Mouse (Mus musculus) forebrain, embryonic 11.5 days (tissue): ENCODE data around the gene Hecw1. TPM values are rescaled to one million over a fixed set of nuclear protein-coding genes. Genes with fewer than 3 reads are reported as not detected.

Experiments
- ATAC-seq: fragments of 200-750 bp; cut with Nextera tagmentation; replicated peaks from 2 replicates; pipeline ENCODE4 v1.8.0; 2017; ENCODE audit warnings: moderate TSS enrichment; ENCODE audit not compliant: low FRiP score
- DNase-seq: peaks from one replicate; pipeline ENCODE4 v3.0.0-alpha.2; 2017; ENCODE audit warnings: low spot score
- H3K27ac ChIP-seq: fragments of 300-500 bp; sonication (generic); 2 replicates; pipeline ENCODE4 v1.5.1; 2014; ENCODE audit warnings: low read depth, low read length
- H3K27me3 ChIP-seq: fragments of 300-500 bp; sonication (generic); 2 replicates; pipeline ENCODE4 v1.6.1; 2014; ENCODE audit warnings: mild to moderate bottlenecking, low read length, mixed read lengths; ENCODE audit not compliant: control insufficient read depth, insufficient read depth
- H3K36me3 ChIP-seq: fragments of 300-500 bp; sonication (generic); 2 replicates; pipeline ENCODE4 v1.6.1; 2014; ENCODE audit warnings: mild to moderate bottlenecking, low read length, moderate library complexity, mixed read lengths; ENCODE audit not compliant: control insufficient read depth, insufficient read depth
- H3K4me1 ChIP-seq: fragments of 300-500 bp; sonication (generic); replicated peaks from 2 replicates; pipeline ENCODE4 v1.6.1; 2014; ENCODE audit warnings: low read length, mixed read lengths; ENCODE audit not compliant: control insufficient read depth, insufficient read depth
- H3K4me2 ChIP-seq: fragments of 300-500 bp; sonication (generic); 2 replicates; pipeline ENCODE4 v1.6.1; 2014; ENCODE audit warnings: low read depth, mild to moderate bottlenecking, low read length, moderate library complexity, mixed read lengths; ENCODE audit not compliant: severe bottlenecking
- H3K4me3 ChIP-seq: fragments of 300-500 bp; sonication (generic); 2 replicates; pipeline ENCODE4 v1.5.1; 2014; ENCODE audit warnings: low read depth, low read length
- H3K9ac ChIP-seq: fragments of 300-500 bp; sonication (generic); 2 replicates; pipeline ENCODE4 v1.6.1; 2014; ENCODE audit warnings: low read length
- H3K9me3 ChIP-seq: fragments of 300-500 bp; sonication (generic); 2 replicates; pipeline ENCODE4 v1.6.1; 2016; ENCODE audit warnings: low read length, mixed read lengths; ENCODE audit not compliant: control insufficient read depth
- WGBS: fragments of 180-500 bp; shearing (Covaris S2); extraction: QIAGEN DNeasy Blood & Tissue Kit; methylation state at CpG from one replicate; pipeline ENCODE4 v1.1.7; 2014; 5-methylcytosine and 5-hydroxymethylcytosine counted together
- polyA plus RNA-seq: library from polyadenylated mRNA; unstranded; fragments of >200 nt; fragmentation: Nextera tagmentation; extraction: Ambion mirVana; gene quantifications from 2 replicates; pipeline ENCODE4 v1.2.1, GENCODE M21; 2014

The Hecw1 gene
- polyA plus RNA-seq, 1 experiment from 2014 or later: 5.5 TPM

GRCm38 (mm10) chr13:14513934-14514333, 9.1 kb downstream of the Hecw1 start:
- Histone ChIP-seq H3K4me1 (no peaks in the 10 kb centered on the region), H3K36me3 (no peaks in the 10 kb centered on the region), H3K27ac (no peak overlapping the region), H3K4me2 (no peak overlapping the region), H3K9me3 (no peaks in the 10 kb centered on the region), H3K9ac (no peak overlapping the region), H3K27me3 (no peaks in the 10 kb centered on the region), H3K4me3 (no peak overlapping the region)
- DNase-seq (no peak), ATAC-seq (no peak)

- no peaks in the 10 kb centered on the region for H3K27me3 ChIP-seq
- H3K9me3 ChIP-seq: no peaks in the 10 kb centered on the region
- no peak overlapping the region for H3K9ac ChIP-seq
- H3K4me2 ChIP-seq: no peak overlapping the region
- H3K36me3 ChIP-seq: no peaks in the 10 kb centered on the region
- no peak overlapping the region for H3K4me3 ChIP-seq
- H3K4me1 ChIP-seq: no peaks in the 10 kb centered on the region
- WGBS: 91% methylated on average over 5 of the region's 5 CpGs
- ATAC-seq (no peak), DNase-seq (no peak)
- H3K27ac ChIP-seq: no peak overlapping the region
Observed at GRCm38 (mm10) chr13:14506765-14507164, 16.3 kb downstream of the Hecw1 start.

- H3K27ac ChIP-seq: no peak overlapping the region
- H3K27me3 ChIP-seq: no peaks in the 10 kb centered on the region
- H3K4me2 ChIP-seq: no peak overlapping the region
- no peaks in the 10 kb centered on the region for H3K9me3 ChIP-seq
- WGBS: 5% methylated on average over 1 of the region's 1 CpGs
- H3K9ac ChIP-seq: no peak overlapping the region
- no peaks in the 10 kb centered on the region for H3K36me3 ChIP-seq
- H3K4me1 ChIP-seq: no peaks in the 10 kb centered on the region
- ATAC-seq (peak; percentile 36; the same call in 1 of the 2 replicates), DNase-seq (no peak)
- no peak overlapping the region for H3K4me3 ChIP-seq
Observed at GRCm38 (mm10) chr13:14500251-14500650, 22.8 kb downstream of the Hecw1 start.

GRCm38 (mm10) chr13:14498780-14499179, 24.2 kb downstream of the Hecw1 start:
- 91% methylated on average over 8 of the region's 8 CpGs for WGBS

GRCm38 (mm10) chr13:14496954-14497353, 26.1 kb downstream of the Hecw1 start:
- no peak overlapping the region for H3K4me3 ChIP-seq
- no peak for DNase-seq
- 77% methylated on average over 2 of the region's 2 CpGs for WGBS

More at GRCm38 (mm10) chr13:14498780-14499179, 24.2 kb downstream of the Hecw1 start:
- no peaks in the 10 kb centered on the region for H3K36me3 ChIP-seq
- H3K4me2 ChIP-seq: no peak overlapping the region
- H3K27ac ChIP-seq: no peak overlapping the region
- H3K9me3 ChIP-seq: no peaks in the 10 kb centered on the region
- H3K9ac ChIP-seq: no peak overlapping the region
- ATAC-seq (no peak), DNase-seq (no peak)
- no peaks in the 10 kb centered on the region for H3K27me3 ChIP-seq
- H3K4me1 ChIP-seq: no peaks in the 10 kb centered on the region
- no peak overlapping the region for H3K4me3 ChIP-seq

GRCm38 (mm10) chr13:14487812-14488211, 35.2 kb downstream of the Hecw1 start:
- Histone ChIP-seq H3K4me1 (no peaks in the 10 kb centered on the region), H3K36me3 (no peaks in the 10 kb centered on the region), H3K27ac (no peak overlapping the region), H3K9me3 (no peaks in the 10 kb centered on the region), H3K4me3 (no peak overlapping the region), H3K9ac (no peak overlapping the region), H3K4me2 (no peak overlapping the region), H3K27me3 (no peaks in the 10 kb centered on the region)
- ATAC-seq (peak; percentile 56), DNase-seq (no peak)
- WGBS: 82% methylated on average over 2 of the region's 2 CpGs

More at GRCm38 (mm10) chr13:14496954-14497353, 26.1 kb downstream of the Hecw1 start:
- Histone ChIP-seq H3K36me3 (no peaks in the 10 kb centered on the region), H3K9ac (no peak overlapping the region), H3K9me3 (no peaks in the 10 kb centered on the region), H3K4me1 (no peaks in the 10 kb centered on the region), H3K4me2 (no peak overlapping the region), H3K27ac (no peak overlapping the region), H3K27me3 (no peaks in the 10 kb centered on the region)
- no peak for ATAC-seq

GRCm38 (mm10) chr13:14471121-14471520, 51.9 kb downstream of the Hecw1 start:
- no peaks in the 10 kb centered on the region for H3K27me3 ChIP-seq
- no peak overlapping the region for H3K4me2 ChIP-seq
- no peaks in the 10 kb centered on the region for H3K36me3 ChIP-seq
- H3K9ac ChIP-seq: no peak overlapping the region
- no peaks in the 10 kb centered on the region for H3K9me3 ChIP-seq
- H3K27ac ChIP-seq: no peak overlapping the region
- 81% methylated on average over 1 of the region's 1 CpGs for WGBS
- DNase-seq (no peak), ATAC-seq (no peak)
- no peaks in the 10 kb centered on the region for H3K4me1 ChIP-seq
- H3K4me3 ChIP-seq: no peak overlapping the region

GRCm38 (mm10) chr13:14467517-14467916, 55.5 kb downstream of the Hecw1 start:
- no peak overlapping the region for H3K4me3 ChIP-seq
- no peak overlapping the region for H3K4me2 ChIP-seq
- WGBS: 80% methylated on average over 3 of the region's 3 CpGs
- DNase-seq (no peak), ATAC-seq (no peak)
- no peaks in the 10 kb centered on the region for H3K36me3 ChIP-seq
- H3K4me1 ChIP-seq: no peaks in the 10 kb centered on the region
- H3K9ac ChIP-seq: no peak overlapping the region
- no peaks in the 10 kb centered on the region for H3K27me3 ChIP-seq
- H3K9me3 ChIP-seq: no peaks in the 10 kb centered on the region
- no peak overlapping the region for H3K27ac ChIP-seq

- ATAC-seq (no peak), DNase-seq (no peak)
- Histone ChIP-seq H3K4me2 (no peak overlapping the region), H3K4me1 (no peaks in the 10 kb centered on the region), H3K27me3 (no peaks in the 10 kb centered on the region), H3K9ac (no peak overlapping the region), H3K36me3 (no peaks in the 10 kb centered on the region), H3K9me3 (no peaks in the 10 kb centered on the region), H3K4me3 (no peak overlapping the region), H3K27ac (no peak overlapping the region)
- 92% methylated on average over 5 of the region's 5 CpGs for WGBS
Observed at GRCm38 (mm10) chr13:14461036-14461435, 62.0 kb downstream of the Hecw1 start.
